Mouse (Mus musculus) embryonic fibroblast, embryonic 13.5 days (primary cell): ENCODE measurements around the gene Btnl10. TPM values are rescaled to one million over a fixed set of nuclear protein-coding genes. Genes with fewer than 3 reads are reported as not detected.

Experiments used
- H3K27ac ChIP-seq: 2 replicates; pipeline ENCODE4 v1.5.1; 2012; ENCODE audit warnings: low read length, control low read depth, inconsistent platforms; ENCODE audit not compliant: insufficient read depth
- H3K4me1 ChIP-seq: 2 replicates; pipeline ENCODE4 v1.6.1; 2011; ENCODE audit warnings: low read length; ENCODE audit not compliant: control insufficient read depth, insufficient read depth
- H3K4me3 ChIP-seq: 2 replicates; pipeline ENCODE4 v1.5.1; 2011; ENCODE audit warnings: mild to moderate bottlenecking, control low read depth, low read length; ENCODE audit not compliant: insufficient read depth
- CTCF ChIP-seq: IDR thresholded peaks from 2 replicates; pipeline ENCODE4 v1.5.1; 2011; ENCODE audit warnings: mild to moderate bottlenecking, control low read depth, low read length, moderate library complexity, borderline replicate concordance; ENCODE audit not compliant: insufficient read depth
- POLR2A ChIP-seq: IDR thresholded peaks from 2 replicates; pipeline ENCODE4 v1.6.1; 2011; ENCODE audit warnings: low read depth, mild to moderate bottlenecking, control low read depth, low read length, moderate library complexity
- polyA plus RNA-seq: library from polyadenylated mRNA; stranded (reverse); fragments of >200 nt; gene quantifications from 2 replicates; pipeline ENCODE4 v1.2.4, GENCODE M21; 2011; ENCODE audit warnings: low read depth; ENCODE audit not compliant: missing spikeins, insufficient read length

Btnl10 gene
- polyA plus RNA-seq, 1 experiment: not detected

- no peak overlapping the region for H3K27ac ChIP-seq
Observed at GRCm38 (mm10) chr11:58929641-58930040, 11.9 kb downstream of the Btnl10 start.

GRCm38 (mm10) chr11:58930254-58930653 is 12.5 kb downstream of the Btnl10 start:
- Histone ChIP-seq H3K4me3 (no peak overlapping the region), H3K27ac (no peak overlapping the region), H3K4me1 (no peaks in the 10 kb centered on the region)
- TF ChIP-seq CTCF (no peak), POLR2A (no peak)

More at GRCm38 (mm10) chr11:58929641-58930040, 11.9 kb downstream of the Btnl10 start:
- Histone ChIP-seq H3K4me3 (no peak overlapping the region), H3K4me1 (no peaks in the 10 kb centered on the region)
- TF ChIP-seq POLR2A: no peak
- TF ChIP-seq CTCF: no peak

- TF ChIP-seq POLR2A: no peak
- H3K4me3 ChIP-seq: no peak overlapping the region
Observed at GRCm38 (mm10) chr11:58931576-58931975, 13.9 kb downstream of the Btnl10 start.

GRCm38 (mm10) chr11:58937909-58938308 is 20.2 kb downstream of the Btnl10 start:
- Histone ChIP-seq H3K4me1 (peaks cover 5% of the 10 kb centered on the region), H3K4me3 (peak overlapping the region; percentile 88), H3K27ac (no peak overlapping the region)
- TF ChIP-seq POLR2A (no peak), CTCF (no peak)

More at GRCm38 (mm10) chr11:58931576-58931975, 13.9 kb downstream of the Btnl10 start:
- no peaks in the 10 kb centered on the region for H3K4me1 ChIP-seq
- no peak overlapping the region for H3K27ac ChIP-seq

GRCm38 (mm10) chr11:58938322-58939087 is 20.8 kb downstream of the Btnl10 start, which contains the start of gene Rnf187:
Gene Rnf187 (minus strand): TSS chr11:58938916.
- peak within 1 kb of the TSS; percentile 64 for H3K27ac ChIP-seq
- peak; percentile 93 for TF ChIP-seq POLR2A
- no peak for TF ChIP-seq CTCF
- H3K4me1 ChIP-seq: peaks cover 5% of the 10 kb centered on the region
- peak within 1 kb of the TSS; percentile 88 for H3K4me3 ChIP-seq

GRCm38 (mm10) chr11:58939088-58939439 is 21.4 kb downstream of the Btnl10 start:
- H3K4me1 ChIP-seq: peaks cover 5% of the 10 kb centered on the region
- TF ChIP-seq POLR2A: no peak
- TF ChIP-seq CTCF: no peak
- H3K27ac ChIP-seq: no peak overlapping the region
- peak overlapping the region; percentile 1; the same call in 1 of the 2 replicates for H3K4me3 ChIP-seq

GRCm38 (mm10) chr11:58944136-58944535 is 26.4 kb downstream of the Btnl10 start:
- Histone ChIP-seq H3K27ac (no peak overlapping the region), H3K4me3 (no peak overlapping the region), H3K4me1 (no peaks in the 10 kb centered on the region)
- TF ChIP-seq POLR2A (no peak), CTCF (no peak)

GRCm38 (mm10) chr11:58947306-58947705 is 29.6 kb downstream of the Btnl10 start:
- Histone ChIP-seq H3K4me3 (no peak overlapping the region), H3K4me1 (no peaks in the 10 kb centered on the region), H3K27ac (no peak overlapping the region)
- no peak for TF ChIP-seq POLR2A
- TF ChIP-seq CTCF: no peak

GRCm38 (mm10) chr11:58947798-58948528 is 30.3 kb downstream of the Btnl10 start:
- peak overlapping the region; percentile 34 for H3K4me3 ChIP-seq

GRCm38 (mm10) chr11:58948542-58949479 is 31.1 kb downstream of the Btnl10 start, which contains the start of gene Hist3h2ba:
Gene Hist3h2ba (plus strand): TSS chr11:58948920.
- Histone ChIP-seq H3K27ac (no peak within 1 kb of the TSS), H3K4me1 (no peaks in the 10 kb centered on the region), H3K4me3 (peak within 1 kb of the TSS; percentile 34)
- TF ChIP-seq POLR2A (no peak), CTCF (no peak)

More at GRCm38 (mm10) chr11:58947798-58948528, 30.3 kb downstream of the Btnl10 start:
- H3K4me1 ChIP-seq: no peaks in the 10 kb centered on the region
- H3K27ac ChIP-seq: no peak overlapping the region
- TF ChIP-seq CTCF: no peak
- TF ChIP-seq POLR2A: no peak
